Mouse (Mus musculus) testis, adult 2 months (tissue): Measurements from ENCODE around the gene Lrrc49.

Source experiments
- CTCF ChIP-seq: fragments of 200-500 bp; IDR thresholded peaks from 2 replicates; pipeline ENCODE4 v1.5.1; 2012; ENCODE audit warnings: low read depth, mild to moderate bottlenecking, inconsistent platforms, low read length, moderate library complexity; ENCODE audit not compliant: control insufficient read depth, insufficient read depth, insufficient replicate concordance
- POLR2A ChIP-seq: fragments of 200-500 bp; IDR thresholded peaks from 2 replicates; pipeline ENCODE4 v1.6.1; 2012; ENCODE audit warnings: low read depth, mild to moderate bottlenecking, inconsistent platforms, low read length, moderate library complexity; ENCODE audit not compliant: control insufficient read depth

DNA sequence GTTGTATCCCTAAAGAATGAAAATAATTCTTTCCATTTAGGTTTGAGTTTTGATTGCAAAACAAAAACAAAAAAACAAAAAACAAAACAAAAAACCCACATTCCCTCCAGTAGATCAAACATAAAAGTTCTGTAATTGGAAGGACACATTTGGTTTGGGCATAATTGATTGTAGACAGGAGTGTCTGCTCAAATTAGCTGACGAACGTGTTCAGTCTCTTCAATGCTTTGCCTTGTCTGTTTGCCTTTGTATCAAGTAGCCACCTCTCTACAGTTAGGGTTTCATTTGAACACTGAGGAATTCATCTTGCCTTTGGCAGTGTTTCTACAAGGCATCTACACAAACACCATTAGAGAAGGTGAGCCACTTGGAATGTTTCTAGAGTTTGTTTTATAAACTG is 54.4 kb downstream of the Lrrc49 start:
- TF ChIP-seq POLR2A (no peak), CTCF (no peak)
